Mouse (Mus musculus): ENCODE measurements at regions not wholly inside any gene's neighbourhood (a gene's known extent, or its start where the extent isn't known, plus 50 kb on each side); places are given as distances from the start of the nearest gene placed in this dataset.

- Histone ChIP-seq H3K4me3 (replicated peaks; ENCODE audit: control insufficient read depth, low read depth, low read length) (no peak overlapping the region), H3K4me1 (ENCODE audit: control insufficient read depth, insufficient read depth, low read length) (peaks cover 2% of the 10 kb centered on the region), H3K27ac (ENCODE audit: control insufficient read depth, insufficient read depth, low read depth, low read length, poor library complexity) (no peak overlapping the region)
- TF ChIP-seq CTCF (IDR thresholded peaks at IDR 0.05; ENCODE audit: control insufficient read depth, insufficient read depth, low read length) (no peak), POLR2A (IDR thresholded peaks at IDR 0.05; ENCODE audit: borderline replicate concordance, control insufficient read depth, low read depth, low read length) (no peak)
- WGBS: 46% methylated on average over 10 of the region's 10 CpGs
These were observed 191.2 kb upstream of the Jmjd1c start for GRCm38 (mm10) chr10:66904552-66905367.

GRCm38 (mm10) chr10:66907842-66908241 lies 188.1 kb upstream of the Jmjd1c start:
- 45% methylated on average over 4 of the region's 4 CpGs for WGBS
- Histone ChIP-seq H3K4me1 (ENCODE audit: control insufficient read depth, insufficient read depth, low read length) (peaks cover 7% of the 10 kb centered on the region), H3K4me3 (replicated peaks; ENCODE audit: control insufficient read depth, low read depth, low read length) (no peak overlapping the region), H3K27ac (ENCODE audit: control insufficient read depth, insufficient read depth, low read depth, low read length, poor library complexity) (no peak overlapping the region)
- no peak for TF ChIP-seq CTCF (IDR thresholded peaks at IDR 0.05; ENCODE audit: control insufficient read depth, insufficient read depth, low read length)
- TF ChIP-seq POLR2A (IDR thresholded peaks at IDR 0.05; ENCODE audit: borderline replicate concordance, control insufficient read depth, low read depth, low read length): no peak

- Histone ChIP-seq H3K4me1 (ENCODE audit: control insufficient read depth, insufficient read depth, low read length) (peaks cover 6% of the 10 kb centered on the region), H3K27ac (ENCODE audit: control insufficient read depth, insufficient read depth, low read depth, low read length, poor library complexity) (no peak overlapping the region), H3K4me3 (replicated peaks; ENCODE audit: control insufficient read depth, low read depth, low read length) (no peak overlapping the region)
- 21% methylated on average over 12 of the region's 12 CpGs for WGBS
- TF ChIP-seq POLR2A (IDR thresholded peaks at IDR 0.05; ENCODE audit: borderline replicate concordance, control insufficient read depth, low read depth, low read length) (no peak), CTCF (IDR thresholded peaks at IDR 0.05; ENCODE audit: control insufficient read depth, insufficient read depth, low read length) (peak; percentile 58)
These were observed 186.6 kb upstream of the Jmjd1c start for GRCm38 (mm10) chr10:66909204-66909889.

GRCm38 (mm10) chr10:66909905-66910681 lies 185.8 kb upstream of the Jmjd1c start:
- Histone ChIP-seq H3K4me1 (ENCODE audit: control insufficient read depth, insufficient read depth, low read length) (peaks cover 6% of the 10 kb centered on the region), H3K27ac (ENCODE audit: control insufficient read depth, insufficient read depth, low read depth, low read length, poor library complexity) (no peak overlapping the region), H3K4me3 (replicated peaks; ENCODE audit: control insufficient read depth, low read depth, low read length) (no peak overlapping the region)
- WGBS: 76% methylated on average over 17 of the region's 17 CpGs
- no peak for TF ChIP-seq POLR2A (IDR thresholded peaks at IDR 0.05; ENCODE audit: borderline replicate concordance, control insufficient read depth, low read depth, low read length)
- TF ChIP-seq CTCF (IDR thresholded peaks at IDR 0.05; ENCODE audit: control insufficient read depth, insufficient read depth, low read length): no peak

GRCm38 (mm10) chr10:66911261-66911911 lies 184.5 kb upstream of the Jmjd1c start:
- peaks cover 6% of the 10 kb centered on the region for H3K4me1 ChIP-seq (ENCODE audit: control insufficient read depth, insufficient read depth, low read length)
- TF ChIP-seq CTCF (IDR thresholded peaks at IDR 0.05; ENCODE audit: control insufficient read depth, insufficient read depth, low read length): no peak
- no peak for TF ChIP-seq POLR2A (IDR thresholded peaks at IDR 0.05; ENCODE audit: borderline replicate concordance, control insufficient read depth, low read depth, low read length)
- 17% methylated on average over 10 of the region's 10 CpGs for WGBS
- H3K27ac ChIP-seq (ENCODE audit: control insufficient read depth, insufficient read depth, low read depth, low read length, poor library complexity): peak overlapping the region; percentile 48; the same call in 1 of the 2 replicates
- H3K4me3 ChIP-seq (replicated peaks; ENCODE audit: control insufficient read depth, low read depth, low read length): no peak overlapping the region

GRCm38 (mm10) chr10:66912440-66912839 lies 183.5 kb upstream of the Jmjd1c start:
- no peak for TF ChIP-seq POLR2A (IDR thresholded peaks at IDR 0.05; ENCODE audit: borderline replicate concordance, control insufficient read depth, low read depth, low read length)
- no peak for TF ChIP-seq CTCF (IDR thresholded peaks at IDR 0.05; ENCODE audit: control insufficient read depth, insufficient read depth, low read length)
- H3K4me3 ChIP-seq (replicated peaks; ENCODE audit: control insufficient read depth, low read depth, low read length): no peak overlapping the region
- peaks cover 6% of the 10 kb centered on the region for H3K4me1 ChIP-seq (ENCODE audit: control insufficient read depth, insufficient read depth, low read length)
- WGBS: 82% methylated on average over 4 of the region's 4 CpGs
- H3K27ac ChIP-seq (ENCODE audit: control insufficient read depth, insufficient read depth, low read depth, low read length, poor library complexity): no peak overlapping the region

- Histone ChIP-seq H3K4me3 (replicated peaks; ENCODE audit: control insufficient read depth, low read depth, low read length) (no peak overlapping the region), H3K27ac (ENCODE audit: control insufficient read depth, insufficient read depth, low read depth, low read length, poor library complexity) (no peak overlapping the region), H3K4me1 (ENCODE audit: control insufficient read depth, insufficient read depth, low read length) (peaks cover 6% of the 10 kb centered on the region)
- WGBS: 76% methylated on average over 14 of the region's 14 CpGs
- TF ChIP-seq CTCF (IDR thresholded peaks at IDR 0.05; ENCODE audit: control insufficient read depth, insufficient read depth, low read length): no peak
- TF ChIP-seq POLR2A (IDR thresholded peaks at IDR 0.05; ENCODE audit: borderline replicate concordance, control insufficient read depth, low read depth, low read length): no peak
These were observed 182.7 kb upstream of the Jmjd1c start for GRCm38 (mm10) chr10:66913187-66913586.

All from bone marrow, adult 2 months (tissue).